Mouse (Mus musculus) myocyte (in vitro differentiated cells): Measurements from ENCODE around the gene Srsf9.

Source experiments
- MAX ChIP-seq: IDR thresholded peaks from one replicate; pipeline ENCODE4 v1.6.1; 2011; ENCODE audit warnings: low read depth, mild to moderate bottlenecking, control low read depth
- MYOD1 ChIP-seq, 3 experiments: IDR thresholded peaks; one replicate each; pipeline ENCODE4 v1.6.1; 2011; ENCODE audit warnings: control low read depth in 2 of 3, low read depth in 2 of 3, mild to moderate bottlenecking in 2 of 3, moderate library complexity in 1 of 3; ENCODE audit not compliant: insufficient read length in 2 of 3, control insufficient read depth in 1 of 3
- POLR2A ChIP-seq: IDR thresholded peaks from one replicate; pipeline ENCODE4 v1.6.1; 2011; ENCODE audit warnings: low read depth, mild to moderate bottlenecking, control low read depth, moderate library complexity; ENCODE audit not compliant: insufficient read length
- POLR2AphosphoS2 ChIP-seq: IDR thresholded peaks from one replicate; pipeline ENCODE4 v1.6.1; 2011; ENCODE audit warnings: low read depth, control low read depth; ENCODE audit not compliant: insufficient read length
- SRF ChIP-seq: IDR thresholded peaks from one replicate; pipeline ENCODE4 v1.6.1; 2011; ENCODE audit warnings: low read depth; ENCODE audit not compliant: control insufficient read depth, insufficient read length
- TCF12 ChIP-seq: IDR thresholded peaks from one replicate; pipeline ENCODE4 v1.6.1; 2011; ENCODE audit warnings: mild to moderate bottlenecking, control low read depth; ENCODE audit not compliant: poor library complexity, insufficient read depth, severe bottlenecking
- TCF3 ChIP-seq: IDR thresholded peaks from one replicate; pipeline ENCODE4 v1.6.1; 2011; ENCODE audit warnings: low read depth, control low read depth; ENCODE audit not compliant: insufficient read length
- USF1 ChIP-seq: IDR thresholded peaks from one replicate; pipeline ENCODE4 v1.6.1; 2011; ENCODE audit warnings: low read depth, mild to moderate bottlenecking, control low read depth, moderate library complexity

GRCm38 (mm10) chr5:115301615-115302014, 25.4 kb upstream of the Srsf9 start:
- TF ChIP-seq POLR2A: no peak
- no peak for TF ChIP-seq POLR2AphosphoS2
- no peak for TF ChIP-seq USF1
- no peak for TF ChIP-seq MAX
- TF ChIP-seq MYOD1 (IDR thresholded peaks at IDR 0.05; ENCODE audit: control insufficient read depth in 1 of 3, insufficient read length in 2 of 3, low read depth in 2 of 3): no peak
- no peak for TF ChIP-seq TCF3
- no peak for TF ChIP-seq SRF
- no peak for TF ChIP-seq TCF12
